ENCODE assay signal across 8 mouse cellular contexts in the genomic region with DNA sequence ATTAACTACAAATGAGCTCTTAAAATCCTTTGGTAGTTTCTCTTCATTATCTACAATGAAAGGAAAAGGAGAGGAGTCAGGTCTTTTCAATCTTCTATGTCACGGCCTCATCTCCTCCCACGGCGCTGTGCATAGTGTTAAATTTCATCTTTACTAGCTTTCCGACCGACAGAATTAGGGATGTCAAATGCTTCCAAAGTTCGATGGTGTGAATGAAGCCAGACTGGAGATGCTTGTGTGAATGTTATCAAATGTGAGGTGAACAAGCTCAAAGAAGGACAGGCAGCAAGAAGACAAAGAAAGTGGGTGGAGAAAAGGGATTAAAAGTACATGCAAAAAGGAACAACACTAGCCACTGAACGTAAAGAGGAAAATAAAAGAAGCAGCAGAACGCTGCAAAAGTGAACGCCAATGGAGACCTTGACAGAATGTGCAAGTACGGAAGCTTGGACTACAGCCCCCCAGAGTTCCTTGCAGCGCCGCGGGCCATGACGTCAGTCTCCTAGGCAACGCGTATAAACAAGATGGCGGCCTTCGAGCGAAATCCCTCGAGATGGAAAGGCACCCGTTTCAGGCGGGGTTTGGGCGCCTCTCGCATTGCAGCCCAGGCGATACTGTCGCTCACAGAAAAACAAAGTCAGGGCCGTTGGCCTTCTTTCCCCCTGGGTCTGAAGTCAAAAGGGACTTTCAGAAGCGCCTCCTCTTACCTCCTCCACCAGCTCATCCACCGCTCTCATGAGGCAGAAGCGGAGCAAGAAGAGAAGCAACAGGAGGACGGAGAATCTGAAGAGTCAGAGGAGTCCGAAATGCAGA. TPM values are rescaled to one million over a fixed set of nuclear protein-coding genes. Genes with fewer than 3 reads are reported as not detected.
A peak's percentile ranks its signal among the peaks of the same experiment; 100 is the strongest.
DNase-seq lines count a peak whose midpoint lies in the region; ATAC-seq and TF ChIP-seq lines count a peak whose summit lies in the region.

A gene (plus strand): TSS at position 516 of the 813 bp plus-strand sequence.

- peak within 1 kb of the TSS; percentile 69 for H3K9ac ChIP-seq in ES-E14 (ENCODE audit: insufficient read depth, low read depth, low read length, poor library complexity, severe bottlenecking)
- H3K9ac ChIP-seq in forebrain, postnatal 0 days = peak within 1 kb of the TSS; percentile 54
- H3K9ac ChIP-seq in lung, embryonic 16.5 days (ENCODE audit: low read length) = peak within 1 kb of the TSS; percentile 68

- no peak for TF ChIP-seq CTCF in forebrain, postnatal 0 days (IDR thresholded peaks at IDR 0.05; ENCODE audit: low read depth)

- 2% methylated on average over 32 of the region's 32 CpGs for WGBS in forebrain, postnatal 0 days
- 3% methylated on average over 32 of the region's 32 CpGs for WGBS in lung, embryonic 16.5 days

- H3K27ac ChIP-seq in ES-E14 (ENCODE audit: insufficient read depth, low read depth, low read length, poor library complexity, severe bottlenecking) = no peak within 1 kb of the TSS
- peak within 1 kb of the TSS; percentile 76 for H3K27ac ChIP-seq in forebrain, postnatal 0 days (ENCODE audit: low read depth, low read length)
- peak within 1 kb of the TSS; percentile 53; the same call in 1 of the 2 replicates for H3K27ac ChIP-seq in lung, embryonic 16.5 days (ENCODE audit: low read length)

- H3K36me3 ChIP-seq in ES-E14 (ENCODE audit: control insufficient read depth, insufficient read depth, low read length, poor library complexity, severe bottlenecking) = no peaks in the 10 kb centered on the region
- no peaks in the 10 kb centered on the region for H3K36me3 ChIP-seq in forebrain, postnatal 0 days (ENCODE audit: insufficient read depth)
- H3K36me3 ChIP-seq in lung, embryonic 16.5 days (ENCODE audit: control insufficient read depth, insufficient read depth, low read length) = no peaks in the 10 kb centered on the region

- peaks cover 0 to 5% of the 10 kb centered on the region in 2 experiments; a peak in 1 of 4 replicates for H3K4me1 ChIP-seq in ES-E14 (ENCODE audit: control insufficient read depth in 2 of 2, insufficient read depth in 2 of 2, low read length in 2 of 2, poor library complexity in 1 of 2)
- no peaks in the 10 kb centered on the region for H3K4me1 ChIP-seq in forebrain, postnatal 0 days (ENCODE audit: insufficient read depth)
- H3K4me1 ChIP-seq in lung, embryonic 16.5 days (replicated peaks; ENCODE audit: control insufficient read depth, insufficient read depth, low read length) = no peaks in the 10 kb centered on the region; the same call in 1 of the 2 replicates

- no peaks in the 10 kb centered on the region for H3K9me3 ChIP-seq in ES-E14 (ENCODE audit: control insufficient read depth, insufficient read depth, low read depth, low read length)
- H3K9me3 ChIP-seq in forebrain, postnatal 0 days (ENCODE audit: low read length) = no peaks in the 10 kb centered on the region
- no peaks in the 10 kb centered on the region for H3K9me3 ChIP-seq in lung, embryonic 16.5 days (ENCODE audit: control insufficient read depth, low read length)

- DNase-seq in ES-E14 (ENCODE audit: low read depth, low spot score) = peak; percentile 85
- peak; percentile 71 for DNase-seq in cerebellum, adult 11 months
- peak; percentile 94 for DNase-seq in forebrain, postnatal 0 days
- peak; percentile 88 for DNase-seq in layer of hippocampus, adult 9-10 months (ENCODE audit: low spot score)
- peak; percentile 64 for DNase-seq in ovary, postnatal 10 days (ENCODE audit: low spot score)
- peak; percentile 85 for DNase-seq in thymus, postnatal 10 days (ENCODE audit: low spot score in 2 of 2)

- H3K27me3 ChIP-seq in forebrain, postnatal 0 days (ENCODE audit: insufficient read depth, low read length) = no peaks in the 10 kb centered on the region
- no peaks in the 10 kb centered on the region for H3K27me3 ChIP-seq in lung, embryonic 16.5 days (ENCODE audit: control insufficient read depth, insufficient read depth, low read depth, low read length)

- ATAC-seq in forebrain, postnatal 0 days = peak; percentile 99
- peak; percentile 98 for ATAC-seq in hematopoietic stem cell, adult 5-6 weeks (replicated peaks in 1 of 2; ENCODE audit: insufficient read depth in 1 of 2, low FRiP score in 2 of 2, low TSS enrichment in 1 of 2, low read depth in 1 of 2, poor library complexity in 2 of 2, severe bottlenecking in 2 of 2)
- ATAC-seq in lung, embryonic 16.5 days (ENCODE audit: low read depth) = peak; percentile 98

- peak within 1 kb of the TSS; percentile 62 to 85 for H3K4me3 ChIP-seq in ES-E14 (ENCODE audit: insufficient read depth in 1 of 2, low read depth in 1 of 2, low read length in 2 of 2, poor library complexity in 1 of 2, severe bottlenecking in 1 of 2)
- H3K4me3 ChIP-seq in forebrain, postnatal 0 days (ENCODE audit: low read depth, low read length) = peak within 1 kb of the TSS; percentile 47
- peak within 1 kb of the TSS; percentile 67 for H3K4me3 ChIP-seq in lung, embryonic 16.5 days (ENCODE audit: low read length)

- in situ Hi-C loops in ES-E14 (cut with MboI; ENCODE audit: low sequenced_read_pairs in 2 of 2, unreplicated experiment in 2 of 2) = no loop called here

- peak within 1 kb of the TSS; percentile 89 for H3K4me2 ChIP-seq in forebrain, postnatal 0 days (ENCODE audit: low read depth)
- H3K4me2 ChIP-seq in lung, embryonic 16.5 days (ENCODE audit: low read depth, low read length) = peak within 1 kb of the TSS; percentile 76

TF ChIP-seq in ES-E14, 5 proteins besides CTCF, POLR2A, EP300 and RAD21:
- TF ChIP-seq CHD2 (IDR thresholded peaks at IDR 0.05; ENCODE audit: low read depth, low read length) = peak; percentile 78
- TF ChIP-seq ZC3H11A (IDR thresholded peaks at IDR 0.05; ENCODE audit: borderline replicate concordance, low read depth, low read length) = no peak
- TF ChIP-seq ZNF384 (IDR thresholded peaks at IDR 0.05; ENCODE audit: low read depth, low read length) = no peak
- peak; percentile 74 for TF ChIP-seq HCFC1 (IDR thresholded peaks at IDR 0.05; ENCODE audit: borderline replicate concordance, insufficient read depth, low read length)
- TF ChIP-seq MAFK (IDR thresholded peaks at IDR 0.05; ENCODE audit: insufficient read depth, low read depth, low read length) = no peak

RNA-seq across cellular contexts. Expression of the gene that starts here (rescaled TPM):
- 1.7 and 2.0 TPM in 2 replicates for total RNA-seq in ES-E14 (2012; rRNA removed)
- total RNA-seq in forebrain, postnatal 0 days (2014; rRNA removed) = 1.8 and 2.8 TPM in 2 replicates
- 0.86 and 1.7 TPM in 2 replicates for polyA plus RNA-seq in forebrain, postnatal 0 days (2015; fragmentation: Nextera tagmentation; extraction: Ambion mirVana)
- 0.19 and 2.8 TPM in 2 replicates for total RNA-seq in hematopoietic stem cell, adult 5-6 weeks (2017)
- polyA plus RNA-seq in lung, embryonic 16.5 days (2015; fragmentation: Nextera tagmentation; extraction: Ambion mirVana) = 2.8 and 3.3 TPM in 2 replicates
